Mouse (Mus musculus): Measurements from ENCODE around the gene Nicn1. TPM values are rescaled to one million over a fixed set of nuclear protein-coding genes. Genes with fewer than 3 reads are reported as not detected.
A peak's percentile ranks its signal among the peaks of the same experiment; 100 is the strongest.

Gene Nicn1
- polyA plus RNA-seq, 2 experiments from 2014 or later, result 2.6 to 6.1 TPM

GRCm38 (mm10) chr9:108338886-108339781 is 48.9 kb downstream of the Nicn1 start, which contains the start of gene Gpx1:
Gene Gpx1, plus strand, starts transcription at chr9:108338903.
- ATAC-seq, result peak; percentile 94

GRCm38 (mm10) chr9:108339886-108340257 is 49.6 kb downstream of the Nicn1 start:
- ATAC-seq, result no peak

- ATAC-seq, result no peak
Observed at GRCm38 (mm10) chr9:108340258-108341138, 50.3 kb downstream of the Nicn1 start.

- no peak for ATAC-seq
Observed at GRCm38 (mm10) chr9:108341139-108341475, 50.9 kb downstream of the Nicn1 start.

GRCm38 (mm10) chr9:108341801-108342200 is 51.6 kb downstream of the Nicn1 start:
- ATAC-seq, result no peak

- ATAC-seq, result no peak
Observed at GRCm38 (mm10) chr9:108342301-108342831, 52.1 kb downstream of the Nicn1 start.

- ATAC-seq, result no peak
Observed at GRCm38 (mm10) chr9:108343331-108343730, 53.1 kb downstream of the Nicn1 start.

- no peak for ATAC-seq
Observed at GRCm38 (mm10) chr9:108343835-108344234, 53.6 kb downstream of the Nicn1 start.

GRCm38 (mm10) chr9:108344471-108344870 is 54.2 kb downstream of the Nicn1 start:
- ATAC-seq, result no peak

Other genes with a start within 250 kb of the Nicn1 start
- gene Gmppb, start 241.2 kb upstream of the Nicn1 start, polyA plus RNA-seq (2017; shearing (Covaris generic)), result 10 to 100 TPM; 18.0 to 25.0 TPM
- 1 to 10 TPM; 2.0 to 2.8 TPM for gene Amigo3, start 237.3 kb upstream of the Nicn1 start, polyA plus RNA-seq (2017; shearing (Covaris generic))
- 1 to 10 TPM; 1.4 to 1.5 TPM for gene Mst1, start 210.0 kb upstream of the Nicn1 start, polyA plus RNA-seq (2017; shearing (Covaris generic))
- 10 to 100 TPM; 68.1 to 87.9 TPM for gene Rnf123, start 207.1 kb upstream of the Nicn1 start, polyA plus RNA-seq (2017; shearing (Covaris generic))
- 10 to 100 TPM; 52.2 to 70.5 TPM for gene Apeh, start 195.8 kb upstream of the Nicn1 start, polyA plus RNA-seq (2017; shearing (Covaris generic))
- gene Bsn, start 100.0 kb upstream of the Nicn1 start, polyA plus RNA-seq (2017; shearing (Covaris generic)), result under 1 TPM; 0.10 to 0.23 TPM
- gene Dag1, start 26.5 kb upstream of the Nicn1 start, polyA plus RNA-seq (2017; shearing (Covaris generic)), result 1 to 10 TPM; 2.6 to 5.6 TPM
- gene Amt, start 6.4 kb downstream of the Nicn1 start, polyA plus RNA-seq (2017; shearing (Covaris generic)), result 1 to 10 TPM; 1.4 to 2.0 TPM
- 100 to 1,000 TPM; 319 to 423 TPM for gene Rhoa, start 15.7 kb downstream of the Nicn1 start, polyA plus RNA-seq (2017; shearing (Covaris generic))
- 10 to 100 TPM; 14.8 to 22.7 TPM for gene Tcta, start 15.7 kb downstream of the Nicn1 start, polyA plus RNA-seq (2017; shearing (Covaris generic))
- gene Gpx1, start 48.5 kb downstream of the Nicn1 start, polyA plus RNA-seq (2017; shearing (Covaris generic)), result 100 to 1,000 TPM; 464 to 565 TPM
- gene Usp4, start 57.4 kb downstream of the Nicn1 start, polyA plus RNA-seq (2017; shearing (Covaris generic)), result 100 to 1,000 TPM; 102 to 155 TPM
- gene 1700102P08Rik, start 102.4 kb downstream of the Nicn1 start, polyA plus RNA-seq (2017; shearing (Covaris generic)), result 1 to 10 TPM in 1 of 2 experiments, not detected in 1; 1.6 TPM
- gene Ccdc36, start 138.1 kb downstream of the Nicn1 start, polyA plus RNA-seq (2017; shearing (Covaris generic)), result under 1 TPM in 1 of 2 experiments, not detected in 1; 0.11 TPM
- gene BC048562, start 146.1 kb downstream of the Nicn1 start, polyA plus RNA-seq (2017; shearing (Covaris generic)), result not detected
- 10 to 100 TPM; 29.9 to 39.2 TPM for gene Ccdc71, start 170.1 kb downstream of the Nicn1 start, polyA plus RNA-seq (2017; shearing (Covaris generic))
- 1 to 10 TPM; 1.6 to 2.2 TPM for gene Klhdc8b, start 171.2 kb downstream of the Nicn1 start, polyA plus RNA-seq (2017; shearing (Covaris generic))
- gene Lamb2, start 189.3 kb downstream of the Nicn1 start, polyA plus RNA-seq (2017; shearing (Covaris generic)), result under 1 TPM; 0.10 to 0.13 TPM
- 10 to 100 TPM; 15.1 to 16.6 TPM for gene Usp19, start 200.2 kb downstream of the Nicn1 start, polyA plus RNA-seq (2017; shearing (Covaris generic))
- gene Qars, start 217.3 kb downstream of the Nicn1 start, polyA plus RNA-seq (2017; shearing (Covaris generic)), result 100 to 1,000 TPM; 132 to 223 TPM
- 10 to 100 TPM; 77.2 to 91.3 TPM for gene Qrich1, start 226.4 kb downstream of the Nicn1 start, polyA plus RNA-seq (2017; shearing (Covaris generic))

Data from CD4-positive, CD25-positive, alpha-beta regulatory T cell, adult 4 months (primary cell).